Comparison of ENCODE assay signal across 27 mouse cellular contexts in the genomic region with DNA sequence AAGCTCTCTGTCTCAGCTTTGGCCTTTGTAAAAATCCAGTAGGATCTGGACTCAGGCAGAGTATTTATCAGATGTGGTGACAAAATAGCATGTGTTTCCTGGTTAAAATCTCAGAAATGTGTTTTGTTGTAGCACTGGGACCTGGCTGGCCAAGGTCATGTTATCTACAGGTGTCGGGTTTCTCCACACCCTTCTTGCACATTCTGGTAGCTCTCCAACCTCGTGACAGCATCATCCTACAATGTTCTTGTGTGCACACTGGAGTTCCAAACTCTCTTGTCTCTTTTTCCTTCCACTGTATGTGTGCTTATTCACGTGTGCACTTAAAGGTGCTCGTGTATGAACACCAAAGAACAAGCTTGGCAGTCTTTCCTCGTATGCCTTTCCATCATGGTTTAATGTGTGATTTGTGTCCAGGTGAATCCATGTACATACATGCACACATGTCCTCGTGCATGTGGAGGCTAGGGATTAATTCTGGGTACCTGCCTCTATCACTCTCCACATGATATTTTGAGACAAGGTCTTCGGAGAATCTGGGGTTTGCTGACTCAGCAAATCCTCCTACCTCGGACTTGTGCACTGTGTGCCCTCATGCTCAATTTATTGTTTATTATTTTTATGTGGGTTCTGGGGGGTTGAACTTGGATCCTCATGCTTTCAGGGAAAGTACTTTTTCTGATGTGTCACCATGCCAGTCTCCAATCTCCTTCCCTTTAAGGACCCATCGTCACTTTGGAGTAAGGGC. TPM values are rescaled to one million over a fixed set of nuclear protein-coding genes. Genes with fewer than 3 reads are reported as not detected.
DNase-seq lines count a peak whose midpoint lies in the region; ATAC-seq and TF ChIP-seq lines count a peak whose summit lies in the region.
"Had no signal": no experiment of that assay in that cellular context is flagged by ENCODE, and none has a peak within 500 bp of the region (broad histone marks: within the 10 kb centered on the region; RNA-seq: fewer than 3 reads in every experiment).

No protein-coding gene starts in this region.

- H3K4me2 ChIP-seq in CH12.LX (ENCODE audit: insufficient read depth, low read depth, poor library complexity, severe bottlenecking), result no peak overlapping the region
- no peak overlapping the region for H3K4me2 ChIP-seq in stomach, postnatal 0 days (replicated peaks; ENCODE audit: low read depth)
- H3K4me2 ChIP-seq in intestine, embryonic 16.5 days (ENCODE audit: low read depth, low read length), result no peak overlapping the region
- H3K4me2 ChIP-seq: forebrain, embryonic 13.5 days; heart, embryonic 11.5 days; hindbrain, embryonic 12.5 days; hindbrain, embryonic 15.5 days had no signal

- TF ChIP-seq RAD21 in CH12.LX (IDR thresholded peaks at IDR 0.05; ENCODE audit: low read depth, low read length), result no peak

- no peak overlapping the region for H3K9ac ChIP-seq in CH12.LX (ENCODE audit: insufficient read depth, low read depth)
- H3K9ac ChIP-seq in stomach, postnatal 0 days (ENCODE audit: low read length), result no peak overlapping the region
- H3K9ac ChIP-seq in intestine, embryonic 16.5 days (ENCODE audit: low read depth, low read length), result no peak overlapping the region
- H3K9ac ChIP-seq: forebrain, embryonic 13.5 days; hindbrain, embryonic 12.5 days; hindbrain, embryonic 15.5 days had no signal

- TF ChIP-seq EP300 in CH12.LX (IDR thresholded peaks at IDR 0.05; ENCODE audit: low read length), result no peak
- TF ChIP-seq EP300 in stomach, postnatal 0 days (optimal IDR thresholded peaks at IDR 0.05), result no peak

- WGBS in stomach, postnatal 0 days, result 59% methylated on average over 9 of the region's 9 CpGs
- WGBS in intestine, embryonic 16.5 days, result 65% methylated on average over 9 of the region's 9 CpGs

- no peak for TF ChIP-seq CTCF in CH12.LX (conservative IDR thresholded peaks at IDR 0.05 in 1 of 2, IDR thresholded peaks at IDR 0.05 in 1 of 2; ENCODE audit: low read depth in 2 of 2, low read length in 2 of 2)
- TF ChIP-seq CTCF in stomach, postnatal 0 days (IDR thresholded peaks at IDR 0.05; ENCODE audit: low read depth), result no peak

- no peaks in the 10 kb centered on the region for H3K27me3 ChIP-seq in CH12.LX (replicated peaks)
- H3K27me3 ChIP-seq in stomach, postnatal 0 days (ENCODE audit: control insufficient read depth, insufficient read depth, low read length), result no peaks in the 10 kb centered on the region
- no peaks in the 10 kb centered on the region for H3K27me3 ChIP-seq in intestine, embryonic 16.5 days (replicated peaks; ENCODE audit: control insufficient read depth, insufficient read depth, low read length)
- H3K27me3 ChIP-seq: forebrain, embryonic 13.5 days; hindbrain, embryonic 12.5 days; hindbrain, embryonic 15.5 days had no signal

- DNase-seq in CH12.LX (ENCODE audit: extremely low read depth) (no peak), NIH3T3 (ENCODE audit: low read depth) (peak; percentile 69)
- peak; percentile 48 for DNase-seq in stomach, postnatal 0 days (ENCODE audit: low spot score)
- no peak for DNase-seq in T-cell, adult 2 months (ENCODE audit: low spot score)
- DNase-seq in lung, adult 18-20 months, result no peak
- DNase-seq: adrenal gland, adult 8-10 months; adrenal gland, postnatal 25 days; B cell, adult 2 months; cerebellum, adult 11-12 months; cerebellum, adult 8-10 months; cerebellum, postnatal 14 days; gastrocnemius, postnatal 10 days; gastrocnemius, postnatal 36 days; heart, adult 2 months; kidney, adult 11 months had no signal

- no peaks in the 10 kb centered on the region for H3K36me3 ChIP-seq in CH12.LX (replicated peaks in 1 of 2; ENCODE audit: control insufficient read depth in 1 of 2, insufficient read depth in 1 of 2, low read length in 1 of 2)
- H3K36me3 ChIP-seq in stomach, postnatal 0 days (ENCODE audit: control insufficient read depth, insufficient read depth, low read length), result no peaks in the 10 kb centered on the region
- no peaks in the 10 kb centered on the region for H3K36me3 ChIP-seq in intestine, embryonic 16.5 days (ENCODE audit: control insufficient read depth, insufficient read depth, low read length)
- H3K36me3 ChIP-seq: forebrain, embryonic 10.5 days; hindbrain, embryonic 12.5 days; hindbrain, embryonic 15.5 days had no signal

- in situ Hi-C loops in CH12.LX (cut with MboI; ENCODE audit: low pct_ligation_motif_present, low pct_unique_long_range_greater_than_20kb, low sequenced_read_pairs), result no loop called here

- no peaks in the 10 kb centered on the region for H3K9me3 ChIP-seq in CH12.LX (replicated peaks; ENCODE audit: low read length)
- no peaks in the 10 kb centered on the region for H3K9me3 ChIP-seq in stomach, postnatal 0 days (ENCODE audit: control insufficient read depth, low read length)
- no peaks in the 10 kb centered on the region for H3K9me3 ChIP-seq in intestine, embryonic 16.5 days (ENCODE audit: control insufficient read depth, low read length)
- H3K9me3 ChIP-seq: forebrain, embryonic 10.5 days; forebrain, embryonic 13.5 days; hindbrain, embryonic 12.5 days; hindbrain, embryonic 15.5 days had no signal

- ATAC-seq in stomach, postnatal 0 days (ENCODE audit: low FRiP score, low TSS enrichment), result peak; percentile 46
- no peak for ATAC-seq in intestine, embryonic 16.5 days
- ATAC-seq: activated CD4-positive, CD25-positive, alpha-beta regulatory T cell, adult 4 months; forebrain, embryonic 13.5 days; forebrain, embryonic 16.5 days had no signal

- H3K4me3 ChIP-seq in CH12.LX (replicated peaks in 1 of 3; ENCODE audit: low read depth in 2 of 3, low read length in 2 of 3, poor library complexity in 1 of 3), result no peak overlapping the region
- H3K4me3 ChIP-seq in stomach, postnatal 0 days (ENCODE audit: low read depth, low read length), result no peak overlapping the region
- H3K4me3 ChIP-seq in intestine, embryonic 16.5 days (ENCODE audit: low read length), result no peak overlapping the region
- H3K4me3 ChIP-seq: forebrain, embryonic 10.5 days; forebrain, embryonic 13.5 days; heart, adult 2 months; hindbrain, embryonic 12.5 days; hindbrain, embryonic 15.5 days had no signal

- no peaks in the 10 kb centered on the region for H3K79me2 ChIP-seq in CH12.LX (replicated peaks; ENCODE audit: control insufficient read depth, extremely low read depth, insufficient read depth, poor library complexity, severe bottlenecking)

- dilution Hi-C loops in CH12.LX (cut with MboI; ENCODE audit: extremely low pct_ligation_motif_present, extremely low pct_unique_long_range_greater_than_20kb, low sequenced_read_pairs), result no loop called here

- no peak overlapping the region for H3K27ac ChIP-seq in CH12.LX (ENCODE audit: insufficient read depth, low read depth)
- H3K27ac ChIP-seq in stomach, postnatal 0 days (replicated peaks), result no peak overlapping the region
- H3K27ac ChIP-seq in intestine, embryonic 16.5 days (ENCODE audit: low read length), result no peak overlapping the region
- H3K27ac ChIP-seq: forebrain, embryonic 10.5 days; forebrain, embryonic 13.5 days; heart, adult 2 months; hindbrain, embryonic 12.5 days; hindbrain, embryonic 15.5 days had no signal

- TF ChIP-seq POLR2A in CH12.LX (IDR thresholded peaks at IDR 0.05; ENCODE audit: low read depth, low read length), result no peak

- H3K4me1 ChIP-seq in CH12.LX (ENCODE audit: control insufficient read depth in 1 of 2, insufficient read depth in 2 of 2), result no peaks in the 10 kb centered on the region
- H3K4me1 ChIP-seq in stomach, postnatal 0 days (replicated peaks; ENCODE audit: control insufficient read depth, insufficient read depth), result no peaks in the 10 kb centered on the region; the same call in 1 of the 2 replicates
- peaks cover 9% of the 10 kb centered on the region for H3K4me1 ChIP-seq in intestine, embryonic 16.5 days (ENCODE audit: control insufficient read depth, insufficient read depth, low read length)

TF ChIP-seq in CH12.LX, 34 proteins besides CTCF, POLR2A, EP300 and RAD21:
- TF ChIP-seq MAFK (IDR thresholded peaks at IDR 0.05; ENCODE audit: insufficient replicate concordance, low read length) (peak; percentile 96), ZC3H11A (IDR thresholded peaks at IDR 0.05; ENCODE audit: low read depth, low read length) (no peak), JUN (IDR thresholded peaks at IDR 0.05; ENCODE audit: insufficient read depth, low read depth, low read length) (no peak), POLR2AphosphoS2 (IDR thresholded peaks at IDR 0.05; ENCODE audit: low read depth, low read length) (no peak)

RNA-seq across cellular contexts. Expression of a gene that starts 4.0 kb away (rescaled TPM):
- total RNA-seq in CH12.LX (2012; rRNA removed) (0.17 and 0.21 TPM in 2 replicates), CH12.LX (2014; rRNA removed) (0.12 TPM in 1 of 2 replicates, not detected in the other)
- polyA plus RNA-seq in CH12.LX (2012; ENCODE audit: insufficient read length, low read depth), result 0.26 and 0.27 TPM in 2 replicates
- 5.5 TPM in 2 replicates for polyA plus RNA-seq in stomach, postnatal 0 days (2015; fragmentation: Nextera tagmentation; extraction: Ambion mirVana)
- polyA plus RNA-seq in intestine, embryonic 16.5 days (2015; fragmentation: Nextera tagmentation; extraction: Ambion mirVana), result 8.2 and 8.4 TPM in 2 replicates

RNA-seq across cellular contexts. Expression of a gene that starts 35.5 kb away (rescaled TPM):
- total RNA-seq in CH12.LX (2012; rRNA removed) (not detected in 2 replicates), CH12.LX (2014; rRNA removed) (not detected in 2 replicates)
- not detected in 2 replicates for polyA plus RNA-seq in CH12.LX (2012; ENCODE audit: insufficient read length, low read depth)
- 0.51 and 0.63 TPM in 2 replicates for polyA plus RNA-seq in stomach, postnatal 0 days (2015; fragmentation: Nextera tagmentation; extraction: Ambion mirVana)
- 0.32 and 0.45 TPM in 2 replicates for polyA plus RNA-seq in intestine, embryonic 16.5 days (2015; fragmentation: Nextera tagmentation; extraction: Ambion mirVana)
- polyA plus RNA-seq: embryonic facial prominence, embryonic 11.5 days; forebrain, embryonic 10.5 days; heart, embryonic 14.5 days; heart, postnatal 0 days; hindbrain, embryonic 12.5 days; hindbrain, embryonic 15.5 days; intestine, embryonic 14.5 days had no signal

Comparison
In these comparisons a context has a peak if more than half of its experiments do, and no peak if none do; other contexts are left out.
1. DNase-seq: peak in NIH3T3 (single experiment) and stomach, postnatal 0 days (single experiment); none in CH12.LX (single experiment), T-cell, adult 2 months (single experiment) and lung, adult 18-20 months (0 of 2).